Mouse (Mus musculus): ENCODE results near the gene Ccr4. TPM values are rescaled to one million over a fixed set of nuclear protein-coding genes. Genes with fewer than 3 reads are reported as not detected.
"Not testable (repeated sequence)": the region's sequence is repeated elsewhere in the genome, so short reads cannot be mapped to it uniquely, and the experiment has no call there.

The Ccr4 gene
- polyA plus RNA-seq, 1 experiment, result 1.1 TPM

- WGBS, result 92% methylated on average over 13 of the region's 15 CpGs
- Histone ChIP-seq H3K27ac (ENCODE audit: insufficient read depth, low read depth, low read length) (no peak overlapping the region), H3K4me1 (ENCODE audit: control insufficient read depth, insufficient read depth, insufficient read length, low read length) (peaks cover 8% of the 10 kb centered on the region), H3K27me3 (ENCODE audit: control insufficient read depth, insufficient read depth, low read length) (no peaks in the 10 kb centered on the region), H3K36me3 (ENCODE audit: control insufficient read depth, insufficient read depth, low read length) (no peaks in the 10 kb centered on the region), H3K4me3 (ENCODE audit: low read depth, low read length) (no peak overlapping the region)
- no peak for TF ChIP-seq CTCF (IDR thresholded peaks at IDR 0.05; ENCODE audit: extremely low read depth, insufficient read length, insufficient replicate concordance, low read depth, low read length)
- no peak for TF ChIP-seq POLR2A (IDR thresholded peaks at IDR 0.05; ENCODE audit: low read depth, low read length)
Measured at GRCm38 (mm10) chr9:114525073-114525633, 20.4 kb upstream of the Ccr4 start.

- no peaks in the 10 kb centered on the region for H3K36me3 ChIP-seq (ENCODE audit: control insufficient read depth, insufficient read depth, low read length)
- H3K4me1 ChIP-seq (ENCODE audit: control insufficient read depth, insufficient read depth, insufficient read length, low read length), result peaks cover 8% of the 10 kb centered on the region; the same call in 1 of the 2 replicates
- TF ChIP-seq CTCF (IDR thresholded peaks at IDR 0.05; ENCODE audit: extremely low read depth, insufficient read length, insufficient replicate concordance, low read depth, low read length), result no peak
- no peak for TF ChIP-seq POLR2A (IDR thresholded peaks at IDR 0.05; ENCODE audit: low read depth, low read length)
- no peak overlapping the region for H3K4me3 ChIP-seq (ENCODE audit: low read depth, low read length)
- H3K27me3 ChIP-seq (ENCODE audit: control insufficient read depth, insufficient read depth, low read length), result no peaks in the 10 kb centered on the region
- WGBS, result 77% methylated on average over 9 of the region's 9 CpGs
- no peak overlapping the region for H3K27ac ChIP-seq (ENCODE audit: insufficient read depth, low read depth, low read length)
Measured at GRCm38 (mm10) chr9:114522501-114522900, 17.8 kb upstream of the Ccr4 start.

GRCm38 (mm10) chr9:114522041-114522440 is 17.3 kb upstream of the Ccr4 start:
- H3K27me3 ChIP-seq (ENCODE audit: control insufficient read depth, insufficient read depth, low read length), result no peaks in the 10 kb centered on the region
- TF ChIP-seq CTCF (IDR thresholded peaks at IDR 0.05; ENCODE audit: extremely low read depth, insufficient read length, insufficient replicate concordance, low read depth, low read length), result no peak
- TF ChIP-seq POLR2A (IDR thresholded peaks at IDR 0.05; ENCODE audit: low read depth, low read length), result no peak

GRCm38 (mm10) chr9:114520529-114520928 is 15.8 kb upstream of the Ccr4 start:
- not testable (repeated sequence) for H3K36me3 ChIP-seq (ENCODE audit: control insufficient read depth, insufficient read depth, low read length); H3K4me3 ChIP-seq (ENCODE audit: low read depth, low read length); H3K27ac ChIP-seq (ENCODE audit: insufficient read depth, low read depth, low read length); H3K4me1 ChIP-seq (ENCODE audit: control insufficient read depth, insufficient read depth, insufficient read length, low read length); H3K27me3 ChIP-seq (ENCODE audit: control insufficient read depth, insufficient read depth, low read length)
- 77% methylated on average over 4 of the region's 4 CpGs for WGBS

More at GRCm38 (mm10) chr9:114522041-114522440, 17.3 kb upstream of the Ccr4 start:
- no peak overlapping the region for H3K27ac ChIP-seq (ENCODE audit: insufficient read depth, low read depth, low read length)
- no peaks in the 10 kb centered on the region for H3K36me3 ChIP-seq (ENCODE audit: control insufficient read depth, insufficient read depth, low read length)
- 61% methylated on average over 5 of the region's 5 CpGs for WGBS
- H3K4me1 ChIP-seq (ENCODE audit: control insufficient read depth, insufficient read depth, insufficient read length, low read length), result peaks cover 5% of the 10 kb centered on the region; the same call in 1 of the 2 replicates
- no peak overlapping the region for H3K4me3 ChIP-seq (ENCODE audit: low read depth, low read length)

GRCm38 (mm10) chr9:114518812-114519477 is 14.2 kb upstream of the Ccr4 start:
- Histone ChIP-seq H3K4me3 (ENCODE audit: low read depth, low read length) (no peak overlapping the region), H3K36me3 (ENCODE audit: control insufficient read depth, insufficient read depth, low read length) (no peaks in the 10 kb centered on the region), H3K4me1 (ENCODE audit: control insufficient read depth, insufficient read depth, insufficient read length, low read length) (peaks cover 2% of the 10 kb centered on the region; the same call in 1 of the 2 replicates), H3K27ac (ENCODE audit: insufficient read depth, low read depth, low read length) (no peak overlapping the region), H3K27me3 (ENCODE audit: control insufficient read depth, insufficient read depth, low read length) (no peaks in the 10 kb centered on the region)
- 24% methylated on average over 9 of the region's 9 CpGs for WGBS
- TF ChIP-seq CTCF (IDR thresholded peaks at IDR 0.05; ENCODE audit: extremely low read depth, insufficient read length, insufficient replicate concordance, low read depth, low read length), result no peak
- no peak for TF ChIP-seq POLR2A (IDR thresholded peaks at IDR 0.05; ENCODE audit: low read depth, low read length)

GRCm38 (mm10) chr9:114517924-114518497 is 13.3 kb upstream of the Ccr4 start:
- H3K27ac ChIP-seq (ENCODE audit: insufficient read depth, low read depth, low read length), result no peak overlapping the region
- 71% methylated on average over 13 of the region's 13 CpGs for WGBS
- no peak for TF ChIP-seq CTCF (IDR thresholded peaks at IDR 0.05; ENCODE audit: extremely low read depth, insufficient read length, insufficient replicate concordance, low read depth, low read length)
- no peak for TF ChIP-seq POLR2A (IDR thresholded peaks at IDR 0.05; ENCODE audit: low read depth, low read length)
- no peaks in the 10 kb centered on the region for H3K27me3 ChIP-seq (ENCODE audit: control insufficient read depth, insufficient read depth, low read length)
- H3K4me3 ChIP-seq (ENCODE audit: low read depth, low read length), result no peak overlapping the region
- no peaks in the 10 kb centered on the region for H3K36me3 ChIP-seq (ENCODE audit: control insufficient read depth, insufficient read depth, low read length)
- H3K4me1 ChIP-seq (ENCODE audit: control insufficient read depth, insufficient read depth, insufficient read length, low read length), result peaks cover 2% of the 10 kb centered on the region; the same call in 1 of the 2 replicates

GRCm38 (mm10) chr9:114515364-114515763 is 10.6 kb upstream of the Ccr4 start, which contains the start of gene C130032M10Rik:
Gene C130032M10Rik, plus strand, starts transcription at chr9:114515697.
- peaks cover 2% of the 10 kb centered on the region; the same call in 1 of the 2 replicates for H3K4me1 ChIP-seq (ENCODE audit: control insufficient read depth, insufficient read depth, insufficient read length, low read length)
- WGBS, result 58% methylated on average over 11 of the region's 11 CpGs
- H3K4me3 ChIP-seq (ENCODE audit: low read depth, low read length), result no peak within 1 kb of the TSS
- no peaks in the 10 kb centered on the region for H3K36me3 ChIP-seq (ENCODE audit: control insufficient read depth, insufficient read depth, low read length)
- no peaks in the 10 kb centered on the region for H3K27me3 ChIP-seq (ENCODE audit: control insufficient read depth, insufficient read depth, low read length)
- TF ChIP-seq CTCF (IDR thresholded peaks at IDR 0.05; ENCODE audit: extremely low read depth, insufficient read length, insufficient replicate concordance, low read depth, low read length) (no peak), POLR2A (IDR thresholded peaks at IDR 0.05; ENCODE audit: low read depth, low read length) (no peak)
- no peak within 1 kb of the TSS for H3K27ac ChIP-seq (ENCODE audit: insufficient read depth, low read depth, low read length)
